Mouse (Mus musculus): ENCODE measurements around the gene Krt27. TPM values are rescaled to one million over a fixed set of nuclear protein-coding genes. Genes with fewer than 3 reads are reported as not detected.

The Krt27 gene
- polyA plus RNA-seq, 1 experiment from 2014 or later: not detected

GRCm38 (mm10) chr11:99339299-99339847, 11.5 kb downstream of the Krt27 start:
- H3K9me3 ChIP-seq (ENCODE audit: control insufficient read depth, low read length): no peaks in the 10 kb centered on the region
- H3K27me3 ChIP-seq (replicated peaks; ENCODE audit: control insufficient read depth, insufficient read depth, low read length): no peaks in the 10 kb centered on the region
- no peak overlapping the region for H3K9ac ChIP-seq (ENCODE audit: low read depth, low read length)
- H3K4me2 ChIP-seq (ENCODE audit: low read depth, low read length): no peak overlapping the region
- no peak overlapping the region for H3K4me3 ChIP-seq (ENCODE audit: low read length)
- 75% methylated on average over 11 of the region's 11 CpGs for WGBS
- no peak for ATAC-seq
- no peaks in the 10 kb centered on the region for H3K36me3 ChIP-seq (ENCODE audit: control insufficient read depth, insufficient read depth, low read length)
- H3K4me1 ChIP-seq (ENCODE audit: control insufficient read depth, insufficient read depth, low read length): no peaks in the 10 kb centered on the region
- no peak overlapping the region for H3K27ac ChIP-seq (ENCODE audit: low read length)

- Histone ChIP-seq H3K9me3 (ENCODE audit: control insufficient read depth, low read length) (no peaks in the 10 kb centered on the region), H3K27me3 (replicated peaks; ENCODE audit: control insufficient read depth, insufficient read depth, low read length) (no peaks in the 10 kb centered on the region), H3K4me2 (ENCODE audit: low read depth, low read length) (no peak within 1 kb of the TSS), H3K9ac (ENCODE audit: low read depth, low read length) (no peak within 1 kb of the TSS), H3K27ac (ENCODE audit: low read length) (no peak within 1 kb of the TSS), H3K36me3 (ENCODE audit: control insufficient read depth, insufficient read depth, low read length) (no peaks in the 10 kb centered on the region), H3K4me1 (ENCODE audit: control insufficient read depth, insufficient read depth, low read length) (no peaks in the 10 kb centered on the region), H3K4me3 (ENCODE audit: low read length) (no peak within 1 kb of the TSS)
- WGBS: 91% methylated on average over 11 of the region's 11 CpGs
- no peak for ATAC-seq
Measured at GRCm38 (mm10) chr11:99337866-99338265, 13.0 kb downstream of the Krt27 start, which contains the start of gene Krt26. TSS of gene Krt26 (minus strand) at chr11:99337966.

- Histone ChIP-seq H3K4me2 (ENCODE audit: low read depth, low read length) (no peak overlapping the region), H3K9ac (ENCODE audit: low read depth, low read length) (no peak overlapping the region), H3K27me3 (replicated peaks; ENCODE audit: control insufficient read depth, insufficient read depth, low read length) (no peaks in the 10 kb centered on the region), H3K4me3 (ENCODE audit: low read length) (no peak overlapping the region), H3K36me3 (ENCODE audit: control insufficient read depth, insufficient read depth, low read length) (no peaks in the 10 kb centered on the region), H3K27ac (ENCODE audit: low read length) (no peak overlapping the region), H3K4me1 (ENCODE audit: control insufficient read depth, insufficient read depth, low read length) (no peaks in the 10 kb centered on the region), H3K9me3 (ENCODE audit: control insufficient read depth, low read length) (no peaks in the 10 kb centered on the region)
- no peak for ATAC-seq
- 48% methylated on average over 13 of the region's 13 CpGs for WGBS
Measured at GRCm38 (mm10) chr11:99333426-99333825, 17.5 kb downstream of the Krt27 start.

- no peak overlapping the region for H3K4me2 ChIP-seq (ENCODE audit: low read depth, low read length)
- H3K9me3 ChIP-seq (ENCODE audit: control insufficient read depth, low read length): no peaks in the 10 kb centered on the region
- H3K27ac ChIP-seq (ENCODE audit: low read length): no peak overlapping the region
- H3K27me3 ChIP-seq (replicated peaks; ENCODE audit: control insufficient read depth, insufficient read depth, low read length): no peaks in the 10 kb centered on the region
- WGBS: 53% methylated on average over 2 of the region's 2 CpGs
- no peaks in the 10 kb centered on the region for H3K36me3 ChIP-seq (ENCODE audit: control insufficient read depth, insufficient read depth, low read length)
- no peak for ATAC-seq
- H3K9ac ChIP-seq (ENCODE audit: low read depth, low read length): no peak overlapping the region
- no peak overlapping the region for H3K4me3 ChIP-seq (ENCODE audit: low read length)
- H3K4me1 ChIP-seq (ENCODE audit: control insufficient read depth, insufficient read depth, low read length): no peaks in the 10 kb centered on the region
Measured at GRCm38 (mm10) chr11:99329655-99330054, 21.2 kb downstream of the Krt27 start.

- H3K9me3 ChIP-seq (ENCODE audit: control insufficient read depth, low read length): no peaks in the 10 kb centered on the region
- H3K27ac ChIP-seq (ENCODE audit: low read length): no peak within 1 kb of the TSS
- H3K27me3 ChIP-seq (replicated peaks; ENCODE audit: control insufficient read depth, insufficient read depth, low read length): no peaks in the 10 kb centered on the region
- H3K4me2 ChIP-seq (ENCODE audit: low read depth, low read length): no peak within 1 kb of the TSS
- no peak for ATAC-seq
- no peak within 1 kb of the TSS for H3K9ac ChIP-seq (ENCODE audit: low read depth, low read length)
- 90% methylated on average over 11 of the region's 11 CpGs for WGBS
- no peaks in the 10 kb centered on the region for H3K4me1 ChIP-seq (ENCODE audit: control insufficient read depth, insufficient read depth, low read length)
- H3K4me3 ChIP-seq (ENCODE audit: low read length): no peak within 1 kb of the TSS
- no peaks in the 10 kb centered on the region for H3K36me3 ChIP-seq (ENCODE audit: control insufficient read depth, insufficient read depth, low read length)
Measured at GRCm38 (mm10) chr11:99322851-99323250, 28.1 kb downstream of the Krt27 start, which contains the start of gene Krt25. TSS of gene Krt25 (minus strand) at chr11:99322951.

- H3K27ac ChIP-seq (ENCODE audit: low read length): no peak overlapping the region
- no peaks in the 10 kb centered on the region for H3K4me1 ChIP-seq (ENCODE audit: control insufficient read depth, insufficient read depth, low read length)
- no peak overlapping the region for H3K4me2 ChIP-seq (ENCODE audit: low read depth, low read length)
- H3K36me3 ChIP-seq (ENCODE audit: control insufficient read depth, insufficient read depth, low read length): no peaks in the 10 kb centered on the region
- H3K4me3 ChIP-seq (ENCODE audit: low read length): no peak overlapping the region
- no peaks in the 10 kb centered on the region for H3K27me3 ChIP-seq (replicated peaks; ENCODE audit: control insufficient read depth, insufficient read depth, low read length)
- 89% methylated on average over 14 of the region's 14 CpGs for WGBS
- H3K9me3 ChIP-seq (ENCODE audit: control insufficient read depth, low read length): no peaks in the 10 kb centered on the region
- H3K9ac ChIP-seq (ENCODE audit: low read depth, low read length): no peak overlapping the region
- ATAC-seq: no peak
Measured at GRCm38 (mm10) chr11:99321094-99321493, 29.8 kb downstream of the Krt27 start.

GRCm38 (mm10) chr11:99319127-99319526, 31.8 kb downstream of the Krt27 start:
- Histone ChIP-seq H3K27me3 (replicated peaks; ENCODE audit: control insufficient read depth, insufficient read depth, low read length) (no peaks in the 10 kb centered on the region), H3K9ac (ENCODE audit: low read depth, low read length) (no peak overlapping the region), H3K4me3 (ENCODE audit: low read length) (no peak overlapping the region), H3K9me3 (ENCODE audit: control insufficient read depth, low read length) (no peaks in the 10 kb centered on the region), H3K27ac (ENCODE audit: low read length) (no peak overlapping the region), H3K36me3 (ENCODE audit: control insufficient read depth, insufficient read depth, low read length) (no peaks in the 10 kb centered on the region), H3K4me1 (ENCODE audit: control insufficient read depth, insufficient read depth, low read length) (no peaks in the 10 kb centered on the region), H3K4me2 (ENCODE audit: low read depth, low read length) (peak overlapping the region; percentile 26; the same call in 1 of the 2 replicates)
- WGBS: 34% methylated on average over 9 of the region's 9 CpGs
- no peak for ATAC-seq

- 41% methylated on average over 8 of the region's 8 CpGs for WGBS
- no peak for ATAC-seq
- H3K27me3 ChIP-seq (replicated peaks; ENCODE audit: control insufficient read depth, insufficient read depth, low read length): no peaks in the 10 kb centered on the region
Measured at GRCm38 (mm10) chr11:99316543-99316942, 34.4 kb downstream of the Krt27 start.

GRCm38 (mm10) chr11:99314594-99314993, 36.3 kb downstream of the Krt27 start:
- Histone ChIP-seq H3K4me3 (ENCODE audit: low read length) (no peak overlapping the region), H3K27ac (ENCODE audit: low read length) (no peak overlapping the region), H3K4me1 (ENCODE audit: control insufficient read depth, insufficient read depth, low read length) (no peaks in the 10 kb centered on the region), H3K27me3 (replicated peaks; ENCODE audit: control insufficient read depth, insufficient read depth, low read length) (no peaks in the 10 kb centered on the region), H3K36me3 (ENCODE audit: control insufficient read depth, insufficient read depth, low read length) (no peaks in the 10 kb centered on the region), H3K4me2 (ENCODE audit: low read depth, low read length) (no peak overlapping the region), H3K9ac (ENCODE audit: low read depth, low read length) (no peak overlapping the region), H3K9me3 (ENCODE audit: control insufficient read depth, low read length) (no peaks in the 10 kb centered on the region)
- ATAC-seq: no peak
- 74% methylated on average over 2 of the region's 2 CpGs for WGBS

More at GRCm38 (mm10) chr11:99316543-99316942, 34.4 kb downstream of the Krt27 start:
- Histone ChIP-seq H3K27ac (ENCODE audit: low read length) (no peak overlapping the region), H3K4me2 (ENCODE audit: low read depth, low read length) (no peak overlapping the region), H3K9me3 (ENCODE audit: control insufficient read depth, low read length) (no peaks in the 10 kb centered on the region), H3K4me1 (ENCODE audit: control insufficient read depth, insufficient read depth, low read length) (no peaks in the 10 kb centered on the region), H3K9ac (ENCODE audit: low read depth, low read length) (no peak overlapping the region), H3K36me3 (ENCODE audit: control insufficient read depth, insufficient read depth, low read length) (no peaks in the 10 kb centered on the region), H3K4me3 (ENCODE audit: low read length) (no peak overlapping the region)

GRCm38 (mm10) chr11:99310882-99311281, 40.0 kb downstream of the Krt27 start:
- Histone ChIP-seq H3K4me2 (ENCODE audit: low read depth, low read length) (no peak overlapping the region), H3K27ac (ENCODE audit: low read length) (no peak overlapping the region), H3K4me3 (ENCODE audit: low read length) (no peak overlapping the region), H3K27me3 (replicated peaks; ENCODE audit: control insufficient read depth, insufficient read depth, low read length) (no peaks in the 10 kb centered on the region), H3K9ac (ENCODE audit: low read depth, low read length) (no peak overlapping the region), H3K9me3 (ENCODE audit: control insufficient read depth, low read length) (no peaks in the 10 kb centered on the region), H3K4me1 (ENCODE audit: control insufficient read depth, insufficient read depth, low read length) (no peaks in the 10 kb centered on the region), H3K36me3 (ENCODE audit: control insufficient read depth, insufficient read depth, low read length) (no peaks in the 10 kb centered on the region)
- no peak for ATAC-seq
- WGBS: 59% methylated on average over 1 of the region's 1 CpGs
